Mouse (Mus musculus) hindbrain, embryonic 13.5 days (tissue): ENCODE data around the gene Nxph4. TPM values are rescaled to one million over a fixed set of nuclear protein-coding genes. Genes with fewer than 3 reads are reported as not detected.
A peak's percentile ranks its signal among the peaks of the same experiment; 100 is the strongest.

Source experiments
- ATAC-seq: fragments of 200-750 bp; cut with Nextera tagmentation; 2 replicates; pipeline ENCODE4 v1.8.0; 2017; ENCODE audit warnings: moderate TSS enrichment; ENCODE audit not compliant: low FRiP score
- H3K27ac ChIP-seq: fragments of 300-500 bp; sonication (generic); 2 replicates; pipeline ENCODE4 v1.5.1; 2015; ENCODE audit warnings: inconsistent platforms, mild to moderate bottlenecking, moderate library complexity
- H3K27me3 ChIP-seq: fragments of 300-500 bp; sonication (generic); 2 replicates; pipeline ENCODE4 v1.6.1; 2015; ENCODE audit warnings: mild to moderate bottlenecking, inconsistent platforms
- H3K36me3 ChIP-seq: fragments of 300-500 bp; sonication (generic); 2 replicates; pipeline ENCODE4 v1.6.1; 2015; ENCODE audit warnings: mild to moderate bottlenecking, inconsistent platforms
- H3K4me1 ChIP-seq: fragments of 300-500 bp; sonication (generic); replicated peaks from 2 replicates; pipeline ENCODE4 v1.6.1; 2015; ENCODE audit warnings: inconsistent platforms
- H3K4me2 ChIP-seq: fragments of 300-500 bp; sonication (generic); 2 replicates; pipeline ENCODE4 v1.6.1; 2015; ENCODE audit warnings: inconsistent platforms, mild to moderate bottlenecking, moderate library complexity
- H3K4me3 ChIP-seq: fragments of 300-500 bp; sonication (generic); 2 replicates; pipeline ENCODE4 v1.5.1; 2015; ENCODE audit warnings: mild to moderate bottlenecking, inconsistent platforms
- H3K9ac ChIP-seq: fragments of 300-500 bp; sonication (generic); 2 replicates; pipeline ENCODE4 v1.6.1; 2015; ENCODE audit warnings: mild to moderate bottlenecking, inconsistent platforms
- H3K9me3 ChIP-seq: fragments of 300-500 bp; sonication (generic); 2 replicates; pipeline ENCODE4 v1.6.1; 2016; ENCODE audit warnings: inconsistent platforms
- WGBS: fragments of 180-500 bp; shearing (Covaris S2); methylation state at CpG from one replicate; pipeline ENCODE4 v1.1.7; 2015; 5-methylcytosine and 5-hydroxymethylcytosine counted together
- polyA plus RNA-seq: library from polyadenylated mRNA; unstranded; fragments of >200 nt; fragmentation: Nextera tagmentation; extraction: Ambion mirVana; gene quantifications from 2 replicates; pipeline ENCODE4 v1.2.1, GENCODE M21; 2015

Gene Nxph4
- polyA plus RNA-seq, 1 experiment from 2014 or later: 176 TPM

GRCm38 (mm10) chr10:127513501-127514091 is 20.8 kb downstream of the Nxph4 start:
- peak overlapping the region; percentile 41; the same call in 1 of the 2 replicates for H3K4me3 ChIP-seq

GRCm38 (mm10) chr10:127512813-127513212 is 21.5 kb downstream of the Nxph4 start:
- peak overlapping the region; percentile 82 for H3K9ac ChIP-seq
- WGBS: under 1% methylated on average over 27 of the region's 27 CpGs
- H3K9me3 ChIP-seq: no peaks in the 10 kb centered on the region
- H3K27me3 ChIP-seq: peaks cover 30% of the 10 kb centered on the region
- peak overlapping the region; percentile 100 for H3K27ac ChIP-seq
- peaks cover 5% of the 10 kb centered on the region for H3K36me3 ChIP-seq
- H3K4me2 ChIP-seq: peak overlapping the region; percentile 78
- ATAC-seq: peak; percentile 9
- H3K4me1 ChIP-seq: peaks cover 99% of the 10 kb centered on the region
- peak overlapping the region; percentile 41; the same call in 1 of the 2 replicates for H3K4me3 ChIP-seq

More at GRCm38 (mm10) chr10:127513501-127514091, 20.8 kb downstream of the Nxph4 start:
- Histone ChIP-seq H3K4me1 (peaks cover 96% of the 10 kb centered on the region), H3K36me3 (peaks cover 12% of the 10 kb centered on the region), H3K27me3 (peaks cover 38% of the 10 kb centered on the region), H3K9me3 (no peaks in the 10 kb centered on the region), H3K9ac (peak overlapping the region; percentile 53), H3K27ac (peak overlapping the region; percentile 100), H3K4me2 (peak overlapping the region; percentile 78)
- no peak for ATAC-seq
- WGBS: 2% methylated on average over 16 of the region's 16 CpGs

GRCm38 (mm10) chr10:127512307-127512666 is 22.1 kb downstream of the Nxph4 start:
- Histone ChIP-seq H3K27me3 (peaks cover 31% of the 10 kb centered on the region), H3K4me2 (peak overlapping the region; percentile 78), H3K9me3 (no peaks in the 10 kb centered on the region), H3K9ac (peak overlapping the region; percentile 82), H3K27ac (peak overlapping the region; percentile 100), H3K4me3 (peak overlapping the region; percentile 41), H3K36me3 (no peaks in the 10 kb centered on the region), H3K4me1 (peaks cover 98% of the 10 kb centered on the region)
- no peak for ATAC-seq
- WGBS: 7% methylated on average over 7 of the region's 7 CpGs

- peaks cover 31% of the 10 kb centered on the region for H3K27me3 ChIP-seq
- peak overlapping the region; percentile 82 for H3K9ac ChIP-seq
- ATAC-seq: peak; percentile 9; the same call in 1 of the 2 replicates
- no peaks in the 10 kb centered on the region; the same call in 1 of the 2 replicates for H3K36me3 ChIP-seq
- H3K4me3 ChIP-seq: peak overlapping the region; percentile 41
- H3K27ac ChIP-seq: peak overlapping the region; percentile 100
- peak overlapping the region; percentile 78 for H3K4me2 ChIP-seq
- H3K4me1 ChIP-seq: peaks cover 92% of the 10 kb centered on the region
- H3K9me3 ChIP-seq: no peaks in the 10 kb centered on the region
- WGBS: 0% methylated on average over 38 of the region's 46 CpGs
Observed at GRCm38 (mm10) chr10:127511634-127512306, 22.6 kb downstream of the Nxph4 start.

GRCm38 (mm10) chr10:127510895-127511617 is 23.3 kb downstream of the Nxph4 start:
- H3K4me1 ChIP-seq: peaks cover 85% of the 10 kb centered on the region
- peak overlapping the region; percentile 100 for H3K27ac ChIP-seq
- H3K9ac ChIP-seq: peak overlapping the region; percentile 82
- H3K27me3 ChIP-seq: peaks cover 37% of the 10 kb centered on the region
- H3K4me2 ChIP-seq: peak overlapping the region; percentile 78
- no peaks in the 10 kb centered on the region for H3K9me3 ChIP-seq
- H3K4me3 ChIP-seq: peak overlapping the region; percentile 41
- ATAC-seq: no peak
- 7% methylated on average over 11 of the region's 11 CpGs for WGBS
- H3K36me3 ChIP-seq: peaks cover 3% of the 10 kb centered on the region

- peaks cover 31% of the 10 kb centered on the region for H3K27me3 ChIP-seq
- H3K36me3 ChIP-seq: peaks cover 10% of the 10 kb centered on the region
- H3K4me3 ChIP-seq: peak overlapping the region; percentile 41; the same call in 1 of the 2 replicates
- peak overlapping the region; percentile 82 for H3K9ac ChIP-seq
- H3K4me2 ChIP-seq: peak overlapping the region; percentile 78
- 5% methylated on average over 17 of the region's 17 CpGs for WGBS
- no peak for ATAC-seq
- H3K9me3 ChIP-seq: no peaks in the 10 kb centered on the region
- peak overlapping the region; percentile 100 for H3K27ac ChIP-seq
- peaks cover 75% of the 10 kb centered on the region for H3K4me1 ChIP-seq
Observed at GRCm38 (mm10) chr10:127509837-127510701, 24.3 kb downstream of the Nxph4 start.

- H3K4me1 ChIP-seq: peaks cover 67% of the 10 kb centered on the region
- peak overlapping the region; percentile 82 for H3K9ac ChIP-seq
- WGBS: under 1% methylated on average over 35 of the region's 35 CpGs
- peak; percentile 65 for ATAC-seq
- peaks cover 16% of the 10 kb centered on the region for H3K36me3 ChIP-seq
- peak overlapping the region; percentile 100 for H3K27ac ChIP-seq
- H3K9me3 ChIP-seq: no peaks in the 10 kb centered on the region
- peak overlapping the region; percentile 78 for H3K4me2 ChIP-seq
- peaks cover 24% of the 10 kb centered on the region for H3K27me3 ChIP-seq
- H3K4me3 ChIP-seq: peak overlapping the region; percentile 41
Observed at GRCm38 (mm10) chr10:127509051-127509836, 25.1 kb downstream of the Nxph4 start.

GRCm38 (mm10) chr10:127508239-127508638 is 26.1 kb downstream of the Nxph4 start:
- peaks cover 24% of the 10 kb centered on the region for H3K36me3 ChIP-seq
- peaks cover 57% of the 10 kb centered on the region for H3K4me1 ChIP-seq
- H3K9me3 ChIP-seq: no peaks in the 10 kb centered on the region
- no peak overlapping the region for H3K4me3 ChIP-seq
- peak overlapping the region; percentile 78 for H3K4me2 ChIP-seq
- no peak for ATAC-seq
- peak overlapping the region; percentile 24; the same call in 1 of the 2 replicates for H3K9ac ChIP-seq
- H3K27me3 ChIP-seq: peaks cover 22% of the 10 kb centered on the region
- peak overlapping the region; percentile 100 for H3K27ac ChIP-seq
- WGBS: 3% methylated on average over 15 of the region's 15 CpGs

- no peak within 1 kb of the TSS for H3K27ac ChIP-seq
- H3K36me3 ChIP-seq: peaks cover 71% of the 10 kb centered on the region
- peaks cover 5% of the 10 kb centered on the region; the same call in 1 of the 2 replicates for H3K27me3 ChIP-seq
- H3K4me1 ChIP-seq: no peaks in the 10 kb centered on the region
- WGBS: 76% methylated on average over 13 of the region's 13 CpGs
- no peak for ATAC-seq
- H3K4me2 ChIP-seq: no peak within 1 kb of the TSS
- no peak within 1 kb of the TSS for H3K9ac ChIP-seq
- no peak within 1 kb of the TSS for H3K4me3 ChIP-seq
- no peaks in the 10 kb centered on the region for H3K9me3 ChIP-seq
Observed at GRCm38 (mm10) chr10:127500894-127501893, 33.2 kb downstream of the Nxph4 start, which contains the start of gene Stac3. Stac3 (plus strand) TSS chr10:127501686.

- no peak for ATAC-seq
- H3K36me3 ChIP-seq: peaks cover 73% of the 10 kb centered on the region
- WGBS: 87% methylated on average over 4 of the region's 4 CpGs
Observed at GRCm38 (mm10) chr10:127500042-127500441, 34.3 kb downstream of the Nxph4 start.

More at GRCm38 (mm10) chr10:127500042-127500441, 34.3 kb downstream of the Nxph4 start:
- H3K9me3 ChIP-seq: no peaks in the 10 kb centered on the region
- no peak overlapping the region for H3K4me2 ChIP-seq
- no peaks in the 10 kb centered on the region for H3K4me1 ChIP-seq
- no peaks in the 10 kb centered on the region for H3K27me3 ChIP-seq
- H3K27ac ChIP-seq: no peak overlapping the region
- no peak overlapping the region for H3K4me3 ChIP-seq
- H3K9ac ChIP-seq: no peak overlapping the region
